Mouse (Mus musculus): Measurements from ENCODE around the gene Prdm16.
A peak's percentile ranks its signal among the peaks of the same experiment; 100 is the strongest.

The Prdm16 gene

DNA sequence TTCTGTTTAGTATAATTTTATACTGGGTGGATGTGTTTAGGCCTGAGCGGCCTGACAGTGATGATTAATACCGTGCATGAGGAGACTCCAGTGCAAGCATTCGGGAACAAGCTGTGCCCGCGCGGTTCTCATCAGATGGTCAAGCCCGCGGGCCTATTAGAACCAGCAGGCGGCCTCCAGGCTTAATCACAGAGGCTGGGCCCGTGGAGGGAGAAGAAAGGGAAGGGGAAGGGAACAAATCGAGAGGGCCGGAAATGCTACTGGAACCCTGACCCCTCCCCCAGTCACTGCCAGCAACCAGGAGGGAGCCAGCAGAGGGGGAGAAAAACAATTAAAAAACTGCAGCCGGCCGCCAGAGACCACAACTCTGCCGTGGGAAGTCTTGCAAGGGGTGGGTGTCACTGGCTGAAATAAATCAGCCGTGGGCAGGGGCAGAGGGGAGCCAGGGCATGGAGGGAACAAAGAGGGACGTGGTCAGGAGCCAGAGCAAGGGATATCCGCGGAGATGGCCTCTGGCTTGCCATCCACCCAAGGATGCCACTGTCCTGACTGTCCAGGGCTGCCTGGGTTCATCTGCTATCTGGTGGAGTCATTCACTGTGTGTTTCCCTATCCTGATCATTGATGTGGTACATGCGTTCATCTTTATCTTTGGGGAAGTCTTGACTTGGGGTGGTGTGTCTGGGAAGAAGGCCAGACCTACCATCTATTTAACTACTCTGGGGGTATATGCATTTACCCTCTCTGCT, 246.2 kb downstream of the Prdm16 start:
- DNase-seq (ENCODE audit: low spot score in 2 of 2): peak in 1 of 2 experiments; percentile 40

DNA sequence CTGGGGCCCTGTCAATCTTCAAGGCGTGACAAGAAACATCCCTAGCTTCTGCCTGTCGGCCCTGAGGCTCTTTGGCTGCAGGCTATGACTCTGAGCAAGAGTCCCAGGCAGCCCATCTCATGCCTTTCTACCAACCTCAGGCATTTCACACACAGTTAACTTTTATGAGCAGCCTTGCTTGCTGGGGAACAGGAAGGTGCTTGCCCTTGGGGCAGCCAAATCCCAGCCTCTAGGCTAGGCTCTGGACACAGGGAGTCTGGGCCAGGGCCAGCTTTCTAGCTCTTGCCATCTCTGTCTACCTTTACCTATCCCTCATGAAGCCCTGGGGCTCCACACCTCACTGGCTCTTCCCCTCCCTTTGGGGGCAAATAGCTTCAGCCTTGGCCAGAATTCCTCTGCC, 247.0 kb downstream of the Prdm16 start:
- DNase-seq (ENCODE audit: low spot score in 2 of 2): no peak

DNA sequence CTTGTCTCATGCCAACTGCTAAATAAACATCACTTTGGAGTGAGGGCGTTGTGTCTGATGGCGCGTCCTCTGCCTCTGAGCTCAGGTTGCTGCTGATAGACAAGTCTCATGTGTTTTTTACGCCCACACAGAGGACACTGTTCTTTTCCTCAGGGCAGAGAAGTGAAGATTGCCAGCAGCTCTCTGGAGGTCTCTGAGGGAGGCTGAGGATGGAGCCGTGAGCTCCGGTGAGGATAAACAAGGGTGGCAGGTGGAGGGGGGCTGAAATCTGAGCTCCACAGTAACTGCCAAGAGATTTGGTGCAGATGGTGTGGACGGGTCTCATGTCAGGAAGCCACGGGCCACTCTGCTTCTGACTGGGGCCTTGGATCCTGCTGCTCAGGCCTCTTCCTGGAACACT, 249.9 kb downstream of the Prdm16 start:
- no peak for DNase-seq (ENCODE audit: low spot score in 2 of 2)

DNA sequence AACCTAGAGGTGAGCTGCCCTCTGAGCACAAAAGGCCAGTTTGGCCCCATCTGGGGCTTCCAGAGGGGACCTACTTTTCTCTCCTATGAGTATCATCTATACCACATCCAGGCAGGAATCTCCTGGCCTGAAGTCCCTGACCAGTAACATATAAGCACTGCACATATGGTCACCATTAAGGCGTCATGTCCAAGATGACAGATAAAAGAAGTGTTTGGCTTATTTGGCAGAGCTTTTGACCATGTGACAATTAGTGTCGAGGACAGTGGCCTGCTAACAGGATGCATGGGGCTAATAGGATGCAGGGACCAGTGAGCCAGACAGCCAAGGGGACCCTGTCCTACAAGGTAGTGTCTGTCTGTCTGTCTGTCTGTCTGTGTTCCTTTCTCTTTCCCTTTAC, 250.8 kb downstream of the Prdm16 start:
- DNase-seq (ENCODE audit: low spot score in 2 of 2): no peak

DNA sequence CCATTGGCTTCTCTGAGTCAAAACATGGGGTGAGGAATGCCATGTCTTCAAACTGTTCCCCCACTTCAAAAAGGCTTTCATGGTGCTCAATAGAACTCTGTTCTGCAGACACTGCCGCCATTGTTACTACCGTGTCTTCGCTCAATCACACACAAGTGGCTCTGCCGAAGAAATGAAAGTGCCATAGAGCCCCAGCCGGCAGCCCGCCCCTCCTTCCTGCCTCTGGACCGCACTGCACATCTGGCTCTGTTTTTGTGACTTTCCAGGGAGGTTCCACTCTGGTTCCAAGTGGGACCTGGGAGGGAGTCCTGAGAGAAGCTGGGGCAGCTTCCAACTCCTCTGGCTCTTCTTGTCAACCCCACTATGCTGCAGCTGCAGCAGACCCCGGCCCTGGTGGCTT, 251.5 kb downstream of the Prdm16 start:
- DNase-seq (ENCODE audit: low spot score in 2 of 2): no peak

DNA sequence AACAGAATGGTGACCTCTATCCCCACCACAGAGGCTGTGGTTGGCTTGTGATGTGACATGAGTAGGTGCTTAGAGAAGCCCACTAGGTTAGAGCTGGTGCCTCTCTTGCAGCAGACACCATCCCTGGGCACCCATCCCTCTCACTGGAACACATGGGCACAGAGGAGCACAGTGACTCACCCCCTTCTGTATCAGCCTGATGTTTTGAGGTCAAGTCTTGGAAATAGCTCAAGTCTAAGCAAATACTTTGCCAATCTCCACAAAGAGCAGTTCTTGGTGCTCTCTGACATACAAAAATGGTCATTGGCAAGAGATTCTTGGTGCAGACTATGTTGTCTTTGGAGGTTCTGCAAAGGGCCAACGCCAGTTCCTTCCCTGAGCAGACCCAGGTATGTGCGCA, 257.8 kb downstream of the Prdm16 start:
- no peak for DNase-seq (ENCODE audit: low spot score in 2 of 2)

DNA sequence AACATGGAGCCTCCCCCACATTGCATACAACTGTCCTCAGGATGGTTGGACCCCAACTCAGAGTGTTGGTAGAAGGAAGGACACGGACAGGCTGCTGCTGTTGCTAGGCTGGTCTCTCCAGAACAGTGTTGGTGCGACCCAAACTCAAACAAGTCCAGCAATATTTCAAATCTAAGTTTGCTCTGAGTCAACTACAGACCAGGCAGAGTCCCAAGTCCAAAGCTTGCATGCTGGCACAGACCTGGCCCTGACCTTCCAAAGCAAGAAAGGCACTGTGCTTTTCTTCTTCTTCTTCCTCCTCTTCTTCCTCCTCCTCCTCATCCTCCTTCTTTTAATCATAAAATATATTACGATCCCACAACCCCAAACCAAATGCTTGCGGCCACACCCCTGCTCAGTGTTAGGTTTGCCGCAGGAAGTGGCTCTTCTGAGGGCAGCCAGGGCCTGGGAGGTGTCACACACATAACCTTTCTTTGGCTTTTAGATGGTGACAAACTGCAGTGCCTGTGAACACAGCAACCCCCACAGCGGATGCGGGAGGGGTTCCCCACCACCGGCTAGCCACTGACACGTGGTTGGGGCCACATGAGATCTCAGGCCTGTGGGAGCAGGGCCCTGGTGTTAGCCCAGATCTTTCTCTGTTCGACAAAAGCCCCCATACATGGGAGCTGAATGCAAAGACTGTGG, 260.6 kb downstream of the Prdm16 start:
- no peak for DNase-seq (ENCODE audit: low spot score in 2 of 2)

DNA sequence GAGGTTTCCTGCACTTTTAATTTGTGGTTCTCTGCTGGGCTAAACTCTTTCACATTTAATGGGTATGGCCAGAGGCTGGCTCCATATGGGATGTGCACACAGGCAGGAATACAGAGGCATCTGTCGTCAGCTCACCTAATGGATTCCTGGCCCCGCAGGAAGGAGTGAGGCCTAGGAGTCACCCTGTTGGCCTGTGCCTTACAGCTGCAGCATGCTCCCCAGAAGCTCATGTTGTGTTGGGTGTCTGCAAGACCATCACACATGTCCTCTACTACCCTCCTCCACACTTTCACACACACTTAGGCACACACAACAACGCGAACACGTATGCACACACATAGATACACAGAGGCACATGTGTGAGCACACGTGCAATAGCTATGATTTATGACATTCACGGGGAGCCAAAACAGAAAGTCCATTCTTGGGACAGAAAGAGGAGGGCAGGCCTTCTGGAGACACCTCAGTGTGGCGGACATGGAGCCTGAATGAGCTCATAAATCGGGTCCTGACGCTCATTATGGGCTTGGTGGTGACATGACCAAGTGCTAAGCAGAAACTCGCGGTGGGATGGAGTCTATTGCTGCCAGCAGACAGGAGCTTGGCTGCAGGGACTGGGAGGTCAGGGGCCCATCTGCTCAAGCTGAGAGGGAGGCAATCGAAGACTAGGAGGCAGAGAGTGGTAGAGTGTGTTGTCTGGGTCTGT, 265.0 kb downstream of the Prdm16 start:
- no peak for DNase-seq (ENCODE audit: low spot score in 2 of 2)

DNA sequence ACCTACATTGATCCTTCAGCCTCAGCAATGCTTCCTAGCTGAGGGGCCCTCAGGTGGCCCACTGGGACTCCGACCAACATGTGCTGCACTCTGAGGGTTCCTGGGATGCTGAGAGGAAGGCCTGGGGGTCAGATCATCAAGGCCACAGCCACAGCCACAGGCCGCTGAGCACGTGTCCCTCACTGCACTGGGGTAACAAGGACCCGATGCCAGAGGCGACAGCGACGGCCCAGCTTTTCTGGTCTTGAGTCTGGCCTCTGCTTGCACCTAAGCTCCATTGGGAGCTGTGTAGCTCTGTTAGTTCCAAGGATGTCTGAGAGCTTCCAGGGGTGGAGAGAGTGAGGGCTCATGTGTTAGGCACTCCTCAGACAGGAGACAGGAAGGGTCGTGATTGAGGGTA, 265.8 kb downstream of the Prdm16 start:
- DNase-seq (ENCODE audit: low spot score in 2 of 2): no peak

DNA sequence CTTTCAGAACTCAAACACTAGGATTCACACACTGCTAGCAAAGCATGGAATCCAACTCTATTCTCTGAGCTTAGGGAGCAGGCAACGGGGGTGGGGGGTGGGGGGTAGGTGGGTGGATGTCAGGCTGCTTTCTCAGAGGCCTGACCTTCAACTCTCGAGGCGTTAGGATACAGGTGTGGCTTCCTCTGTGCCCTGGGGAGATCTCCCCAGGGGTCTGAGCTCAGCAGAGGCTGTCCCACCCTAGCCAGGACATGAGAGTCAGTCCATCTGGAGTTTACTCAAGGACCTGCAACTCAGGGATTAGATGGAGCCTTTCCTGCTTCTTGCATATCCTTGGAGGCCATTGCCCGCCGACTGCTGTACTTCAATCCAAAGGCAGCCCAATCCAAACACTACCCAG, 267.6 kb downstream of the Prdm16 start:
- no peak for DNase-seq (ENCODE audit: low spot score in 2 of 2)

DNA sequence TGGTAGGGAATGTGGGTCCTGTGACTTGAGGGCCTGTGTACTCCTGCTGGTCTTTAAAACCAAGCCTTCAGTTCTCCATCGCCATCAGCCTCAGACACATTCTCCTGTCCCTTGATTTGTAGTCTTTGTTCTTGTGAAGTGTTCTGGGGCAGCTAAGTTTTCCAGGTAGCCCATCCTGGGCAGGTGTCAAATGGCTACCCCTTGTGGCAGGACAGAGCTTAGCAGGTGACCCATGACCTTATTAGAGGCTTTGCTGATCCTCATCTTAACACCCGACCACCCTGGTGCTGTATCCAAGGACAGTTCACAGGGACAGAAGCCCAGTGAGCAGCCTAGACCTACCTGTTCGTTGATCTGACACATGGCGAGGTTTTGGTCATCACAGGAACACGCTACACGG, 269.8 kb downstream of the Prdm16 start:
- no peak for DNase-seq (ENCODE audit: low spot score in 2 of 2)

DNA sequence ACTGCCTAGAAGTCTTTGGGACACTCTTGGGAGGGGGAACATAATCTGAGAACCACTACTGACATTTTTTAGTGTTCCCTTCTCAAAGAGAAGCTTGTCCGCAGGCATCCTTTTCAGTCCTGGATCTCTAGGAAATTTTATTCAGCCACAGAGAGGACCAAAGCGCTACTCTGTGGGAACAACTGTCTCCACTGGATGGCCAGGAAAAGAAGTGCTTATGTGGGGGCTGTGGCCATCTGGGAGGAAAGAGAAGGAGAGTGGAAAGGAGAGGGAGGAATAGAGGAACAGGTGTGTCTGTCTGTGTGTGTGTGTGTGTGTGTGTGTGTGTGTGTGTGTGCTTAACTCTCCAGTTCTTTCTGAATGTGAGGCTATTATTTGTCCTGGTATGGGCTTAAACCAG, 271.9 kb downstream of the Prdm16 start:
- DNase-seq (ENCODE audit: low spot score in 2 of 2): no peak

DNA sequence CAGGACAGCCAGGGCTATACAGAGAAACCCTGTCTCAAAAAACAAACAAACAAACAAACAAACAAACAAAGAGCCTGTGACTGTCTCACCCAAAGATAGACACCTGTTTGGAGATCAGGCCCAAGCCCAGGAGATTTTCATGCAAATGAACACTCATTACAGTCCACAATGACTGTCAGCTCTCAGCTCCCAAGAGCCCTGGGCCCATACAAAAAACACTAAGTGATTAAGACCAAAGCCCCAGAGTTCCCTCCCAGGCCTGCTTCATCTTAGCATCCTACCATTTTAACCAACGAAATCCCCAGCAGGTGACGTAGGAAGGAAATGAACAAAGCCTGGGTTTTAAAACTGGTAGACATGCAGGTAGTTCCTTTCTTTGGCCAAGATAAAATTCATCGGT, 275.8 kb downstream of the Prdm16 start:
- DNase-seq (ENCODE audit: low spot score in 2 of 2): no peak

DNA sequence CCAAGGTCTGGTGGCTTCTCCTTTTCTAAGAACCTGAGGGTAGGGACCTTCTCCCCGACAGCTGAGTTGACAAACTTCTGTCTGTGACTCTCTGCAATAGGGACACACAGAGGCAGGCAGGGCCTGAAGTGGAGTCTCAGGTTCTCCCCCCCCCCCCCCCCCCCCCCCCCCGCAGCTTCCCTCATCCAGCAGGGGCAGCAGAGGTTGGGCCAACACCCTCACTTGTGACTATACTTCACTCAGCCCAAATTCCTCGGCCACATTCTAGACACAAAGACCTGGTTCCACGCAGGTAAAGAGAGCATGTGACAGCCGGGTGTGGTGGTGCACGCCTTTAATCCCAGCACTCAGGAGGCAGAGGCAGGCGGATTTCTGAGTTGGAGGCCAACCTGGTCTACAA, 276.2 kb downstream of the Prdm16 start:
- no peak for DNase-seq (ENCODE audit: low spot score in 2 of 2)

DNA sequence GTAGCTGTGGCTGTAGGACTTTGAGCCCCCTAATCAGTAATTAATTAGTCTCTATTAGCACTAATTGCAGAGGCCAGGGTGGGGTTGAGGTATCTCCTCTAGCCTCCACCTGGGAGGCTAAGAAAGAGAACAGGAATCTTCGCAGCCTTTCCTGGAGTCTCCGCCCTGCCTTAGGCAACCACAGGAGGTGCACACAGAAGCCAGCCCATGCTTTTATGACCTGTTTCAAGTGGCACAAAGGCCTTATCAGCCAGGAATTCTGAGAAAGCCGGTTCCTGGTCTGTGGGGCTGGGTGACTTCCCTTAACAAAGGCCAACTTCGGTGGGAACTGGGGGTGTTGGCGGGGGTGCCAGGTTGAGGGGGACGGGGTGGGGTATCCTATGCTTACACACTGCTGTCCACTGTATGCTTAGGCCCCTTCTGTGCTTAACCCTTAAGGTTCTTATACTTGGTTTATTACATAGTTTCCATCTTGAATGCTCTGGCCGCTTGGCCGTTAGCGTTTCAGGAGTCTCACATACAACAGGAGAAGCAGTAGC, 276.8 kb downstream of the Prdm16 start:
- no peak for DNase-seq (ENCODE audit: low spot score in 2 of 2)

DNA sequence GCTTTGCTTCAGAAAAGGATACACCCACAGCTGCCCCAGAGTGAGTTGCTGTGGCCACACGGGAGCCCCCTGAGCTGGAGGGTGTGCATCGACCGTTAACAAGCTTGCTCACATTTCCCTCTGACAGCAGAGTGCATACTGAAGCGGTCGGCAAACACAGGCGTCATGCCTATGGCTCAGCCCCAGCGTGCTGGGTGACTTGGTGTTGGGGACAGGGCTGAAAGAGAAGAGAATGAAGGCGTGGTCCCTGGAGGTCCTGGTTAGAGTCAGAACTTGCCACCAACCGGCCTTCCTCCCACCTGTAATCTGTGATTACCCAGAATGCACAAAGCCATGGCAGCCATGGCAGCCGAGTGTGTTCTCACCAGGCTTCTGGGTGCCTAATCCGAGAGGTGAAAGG, 277.9 kb downstream of the Prdm16 start:
- DNase-seq (ENCODE audit: low spot score in 2 of 2): no peak

DNA sequence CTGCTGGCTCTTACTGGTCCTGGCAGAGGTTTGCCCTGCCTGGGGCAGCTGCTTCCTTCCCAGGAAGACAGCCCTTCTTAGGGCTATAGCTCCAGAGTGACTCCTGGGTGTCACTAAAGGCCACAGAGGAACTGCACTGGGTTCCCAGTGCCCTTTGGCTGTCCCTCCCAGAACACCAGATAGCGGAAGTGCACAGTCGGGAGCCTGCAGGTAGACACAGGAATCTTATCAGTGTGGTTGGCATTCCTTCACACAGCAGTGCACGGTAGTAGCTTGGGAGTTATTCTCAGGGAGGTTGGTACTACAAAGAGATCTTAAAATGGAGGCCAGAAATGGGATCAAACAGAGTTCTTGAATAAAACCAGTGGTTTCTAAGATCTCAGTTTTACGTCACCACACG, 278.3 kb downstream of the Prdm16 start:
- no peak for DNase-seq (ENCODE audit: low spot score in 2 of 2)

DNA sequence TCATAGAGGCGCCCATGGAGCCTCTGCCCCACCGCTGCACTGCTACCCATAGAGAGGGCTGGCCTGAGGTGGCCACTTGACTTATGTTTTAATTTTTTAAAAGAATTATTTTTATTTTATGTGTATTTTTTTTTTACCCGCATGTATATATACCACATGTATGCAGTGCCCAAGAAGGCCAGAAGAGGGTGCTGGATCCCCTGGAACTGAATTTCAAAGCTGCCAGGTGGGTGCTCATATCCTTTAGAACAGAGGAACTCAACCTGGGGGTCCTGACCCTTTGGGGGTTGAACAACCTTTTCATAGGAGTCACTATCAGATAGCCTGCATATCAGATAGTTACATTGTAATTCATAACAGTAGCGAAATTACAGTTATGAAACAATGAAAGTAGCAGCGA, 281.3 kb downstream of the Prdm16 start:
- DNase-seq (ENCODE audit: low spot score in 2 of 2): no peak

DNA sequence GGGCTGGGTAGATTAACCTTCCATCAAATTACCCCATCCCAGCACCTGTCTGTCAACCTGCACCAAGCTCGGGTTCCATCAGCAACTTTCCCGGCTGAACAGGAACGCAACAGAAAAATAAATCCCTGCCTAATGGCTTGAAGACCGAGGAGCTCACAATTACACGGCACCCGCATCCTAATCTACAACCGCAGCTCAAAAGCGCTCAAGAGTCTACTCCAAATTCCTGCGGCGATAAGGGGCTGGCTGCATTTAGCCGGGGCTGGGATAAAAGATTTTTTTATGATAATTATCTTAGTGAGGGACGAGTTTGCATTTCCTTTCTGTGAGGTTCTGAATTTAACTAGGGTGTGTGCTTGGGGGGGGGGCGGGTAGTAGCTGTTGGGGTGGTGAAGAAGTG, 284.4 kb downstream of the Prdm16 start:
- DNase-seq (ENCODE audit: low spot score in 2 of 2): no peak

DNA sequence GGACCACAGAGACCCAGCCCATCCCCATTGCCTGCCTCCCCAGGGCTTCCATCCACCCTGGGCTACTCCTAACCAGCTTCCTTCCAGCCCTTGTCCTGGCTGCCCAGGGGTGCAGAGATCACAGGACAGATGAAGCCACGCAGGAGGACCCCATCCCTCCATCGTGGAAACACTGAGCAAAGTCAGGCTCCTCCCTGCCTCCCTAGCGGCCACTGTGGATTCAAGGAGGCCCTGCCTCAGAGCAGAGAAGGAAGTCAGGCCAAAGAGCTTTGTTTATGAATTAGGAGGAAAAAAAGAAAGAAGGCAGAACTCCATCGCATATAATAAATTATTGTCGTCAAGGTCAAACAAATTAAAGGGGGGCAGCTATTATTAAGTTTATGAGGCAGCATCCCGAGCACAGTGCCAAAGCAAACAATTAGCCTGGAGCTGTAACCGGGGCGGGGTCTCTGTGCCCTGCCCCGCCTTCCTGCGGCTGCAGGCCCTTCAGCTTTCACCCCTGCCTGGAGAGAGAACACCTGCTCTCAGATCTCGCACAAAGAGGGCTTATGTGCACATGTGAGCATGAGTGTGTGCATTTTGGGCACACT, 288.4 kb downstream of the Prdm16 start:
- no peak for DNase-seq (ENCODE audit: low spot score in 2 of 2)

DNA sequence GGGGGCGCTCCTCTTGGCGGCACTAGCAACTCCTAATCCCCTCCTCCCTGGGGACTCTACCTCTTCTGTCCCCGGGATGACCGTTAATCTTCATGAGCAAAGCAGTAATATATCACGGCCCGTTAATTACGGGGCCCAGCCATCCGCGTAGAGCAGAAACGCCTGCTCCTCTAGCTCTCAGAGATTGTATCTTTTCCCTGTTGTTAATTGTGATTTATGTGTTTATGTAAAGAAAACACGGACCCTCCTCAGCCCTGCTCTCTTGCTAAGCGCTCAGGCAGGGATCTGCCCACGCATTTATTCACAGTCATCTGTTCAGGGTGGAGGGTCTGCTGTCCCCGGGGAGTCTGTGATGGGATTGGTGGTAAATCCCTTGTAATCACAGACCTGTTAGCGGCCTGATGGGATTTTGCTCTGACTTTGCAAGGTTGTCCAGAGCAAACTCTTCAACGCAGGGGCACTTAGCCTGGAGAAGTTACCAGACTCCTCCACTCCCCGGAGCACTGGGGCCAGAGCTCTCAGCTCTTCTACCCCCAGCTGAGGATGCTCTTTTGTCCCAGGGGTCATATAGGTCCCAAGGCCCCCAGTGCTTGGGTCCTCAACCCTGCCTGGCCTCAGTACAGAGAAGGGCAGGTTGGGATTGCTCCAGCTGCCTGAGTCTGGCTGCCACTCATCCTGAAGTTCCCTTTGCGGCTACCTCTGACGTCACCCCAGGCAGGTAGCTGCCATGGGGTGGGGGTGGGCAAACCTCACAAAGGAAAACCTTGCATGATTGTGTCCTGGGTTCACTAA, 289.7 kb downstream of the Prdm16 start:
- no peak for DNase-seq (ENCODE audit: low spot score in 2 of 2)

DNA sequence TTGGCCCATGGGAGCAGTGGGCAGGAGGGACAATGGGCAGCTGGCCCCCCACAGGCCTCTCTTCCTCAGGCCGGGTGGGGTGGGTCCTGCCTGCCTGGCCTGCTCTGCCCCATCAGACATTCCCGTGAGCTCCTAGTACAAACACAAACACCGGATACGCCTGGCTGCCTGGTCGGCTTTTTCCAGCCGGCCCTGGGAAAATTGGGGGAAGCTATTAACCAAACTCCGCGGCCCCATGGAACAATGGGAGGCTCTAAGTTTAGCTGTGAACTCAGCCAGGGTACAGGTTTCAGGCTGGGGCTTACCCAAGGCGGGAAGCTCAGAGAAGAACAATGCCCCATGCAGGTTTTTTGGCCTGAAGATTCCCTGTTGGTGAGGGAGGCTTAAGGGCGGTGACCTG, 300.0 kb downstream of the Prdm16 start:
- DNase-seq (ENCODE audit: low spot score in 2 of 2): no peak

Data from urinary bladder, postnatal 4 days (tissue).